Mouse (Mus musculus) cerebellum, postnatal 14 days (tissue): Measurements from ENCODE around the gene Fgd4.
"Not testable (repeated sequence)": the region's sequence is repeated elsewhere in the genome, so short reads cannot be mapped to it uniquely, and the experiment has no call there.

ENCODE experiments used
- DNase-seq, 2 experiments: peaks; one replicate each; pipeline ENCODE4 v3.0.0; 2021; ENCODE audit warnings: mixed read lengths in 2 of 2

Gene Fgd4

GRCm38 (mm10) chr16:16539396-16539795 lies 61.0 kb downstream of the Fgd4 start:
- DNase-seq, result peak in 1 of 2 experiments; percentile 63

DNA sequence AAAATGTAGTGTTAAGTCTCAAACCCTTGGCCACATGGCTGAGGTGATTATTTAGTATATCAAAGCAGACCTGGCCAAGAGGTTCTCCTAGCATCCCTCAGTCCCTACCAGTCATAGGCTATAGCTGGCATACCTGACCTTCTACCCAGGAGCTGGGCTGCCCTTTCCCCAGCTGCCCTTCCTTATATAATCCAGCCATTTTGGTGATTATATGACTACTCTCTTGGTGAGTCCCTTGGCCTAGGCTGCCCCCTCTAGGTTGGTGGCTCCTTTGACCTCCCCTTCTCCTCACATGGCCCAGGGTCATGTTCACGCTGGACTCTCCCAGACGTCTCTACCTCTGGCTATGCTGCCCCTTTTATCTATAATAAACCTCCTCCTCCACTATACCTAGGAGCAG lies 65.1 kb downstream of the Fgd4 start:
- DNase-seq, result no peak

- DNase-seq, result no peak
These were observed 72.3 kb downstream of the Fgd4 start for GRCm38 (mm10) chr16:16528014-16528413.

GRCm38 (mm10) chr16:16527267-16527666 lies 73.1 kb downstream of the Fgd4 start:
- no peak for DNase-seq

- DNase-seq, result no peak
These were observed 73.6 kb downstream of the Fgd4 start for GRCm38 (mm10) chr16:16526741-16527105.

GRCm38 (mm10) chr16:16526097-16526740 lies 74.1 kb downstream of the Fgd4 start:
- DNase-seq, result no peak

- no peak for DNase-seq
These were observed 75.0 kb downstream of the Fgd4 start for GRCm38 (mm10) chr16:16525266-16525904.

- DNase-seq, result no peak
These were observed 76.7 kb downstream of the Fgd4 start for GRCm38 (mm10) chr16:16523632-16524031.

DNA sequence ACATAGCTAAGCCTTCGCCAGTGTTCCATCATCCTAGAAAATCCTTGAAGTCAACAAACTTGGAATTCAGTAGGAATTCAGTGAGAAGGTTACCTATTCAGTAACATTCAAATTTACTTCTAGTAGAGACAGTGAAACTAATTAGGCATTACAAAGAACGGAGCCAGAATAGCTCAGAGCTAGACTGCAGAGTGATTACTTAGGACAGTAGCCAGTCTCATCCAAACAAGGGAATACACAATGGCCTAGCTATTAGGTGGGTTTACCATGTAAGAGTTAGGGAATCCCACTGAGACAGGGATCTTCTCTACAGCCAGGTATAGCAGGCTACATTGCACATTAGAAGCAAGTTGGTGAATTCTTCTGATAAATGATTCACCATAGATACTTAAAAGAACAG lies 77.5 kb downstream of the Fgd4 start:
- not testable (repeated sequence) for DNase-seq

DNA sequence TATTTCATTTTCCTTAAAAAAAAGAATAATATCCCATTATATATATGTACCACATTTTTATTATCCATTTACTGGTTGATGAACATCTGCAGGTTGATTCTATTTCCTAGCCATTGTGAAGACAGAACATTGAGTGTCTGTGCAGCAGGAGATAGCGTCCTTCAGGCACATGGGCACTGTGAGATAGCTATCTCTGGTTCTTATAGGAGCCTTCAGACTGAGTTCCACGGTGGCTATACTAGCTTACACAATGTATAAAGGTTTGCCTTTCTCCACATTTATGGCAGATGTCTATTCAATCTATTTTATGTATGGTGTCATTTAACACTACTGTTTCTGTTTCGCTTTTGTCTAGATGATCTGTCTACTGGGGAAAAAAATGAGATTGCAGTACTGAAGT lies 98.9 kb downstream of the Fgd4 start:
- DNase-seq, result no peak

GRCm38 (mm10) chr16:16500926-16501325 lies 99.4 kb downstream of the Fgd4 start:
- no peak for DNase-seq

DNA sequence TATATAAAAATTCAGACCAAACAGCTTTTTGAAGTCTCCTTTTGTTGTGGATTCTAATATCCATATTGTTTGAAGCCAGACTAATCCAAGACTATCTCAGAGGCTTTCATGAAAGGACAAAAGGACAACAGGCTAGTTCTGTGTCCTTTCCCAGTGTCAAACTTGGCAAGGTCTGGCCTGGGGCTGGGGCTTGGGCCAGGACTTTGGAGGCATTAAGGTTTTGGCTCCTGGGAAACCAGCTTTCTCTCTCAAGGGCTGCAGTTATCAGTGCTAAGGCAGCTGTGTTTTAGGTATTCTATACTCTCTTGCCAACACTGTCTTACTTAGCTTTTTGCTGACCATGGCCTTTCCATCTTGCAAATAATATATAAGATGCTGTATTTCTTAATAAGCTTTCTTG lies 101.6 kb downstream of the Fgd4 start:
- DNase-seq, result peak; percentile 58 to 77

- DNase-seq, result no peak
These were observed 114.8 kb downstream of the Fgd4 start for GRCm38 (mm10) chr16:16485523-16486043.

DNA sequence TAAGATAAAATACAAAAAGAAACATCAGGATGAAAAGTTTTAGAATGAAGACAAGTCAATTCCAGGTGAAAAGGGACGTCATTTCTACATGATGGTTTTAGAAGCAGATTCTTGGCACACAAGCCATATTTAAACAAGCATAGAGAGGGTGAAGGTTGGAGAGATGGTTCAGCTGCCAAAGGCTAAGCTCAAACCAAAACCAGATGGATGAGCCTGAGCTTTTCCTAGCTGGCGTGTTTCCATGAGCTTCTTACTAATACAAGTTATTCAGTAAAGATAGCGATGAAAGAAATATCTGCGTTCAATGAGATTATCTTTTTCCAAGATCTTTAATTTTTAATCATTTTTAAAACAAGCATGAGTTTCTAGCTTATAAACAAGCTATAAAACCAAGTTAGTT lies 115.7 kb downstream of the Fgd4 start:
- DNase-seq, result peak; percentile 35 to 62

- DNase-seq, result not testable (repeated sequence)
These were observed 126.9 kb downstream of the Fgd4 start for GRCm38 (mm10) chr16:16473451-16473850.

- no peak for DNase-seq
These were observed 150.3 kb downstream of the Fgd4 start for GRCm38 (mm10) chr16:16450021-16450420.

DNA sequence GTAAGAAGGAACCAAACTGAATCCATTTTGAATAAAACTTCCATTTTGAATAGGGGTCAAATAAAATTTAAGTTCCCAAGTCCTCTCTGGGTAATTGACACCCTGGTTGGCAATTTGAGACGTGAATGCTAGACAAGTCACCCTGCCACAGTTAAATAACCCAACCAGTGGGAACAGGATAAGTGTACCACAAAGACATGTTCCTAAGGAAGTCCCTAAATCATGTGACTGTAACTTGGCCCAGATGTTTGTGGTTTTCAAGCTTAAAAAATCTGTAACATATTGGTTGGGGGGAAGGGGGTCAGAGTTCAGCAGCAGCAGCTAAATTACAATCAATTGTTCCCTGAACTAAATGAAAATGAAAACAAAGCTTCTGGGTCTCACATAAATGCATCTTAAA lies 161.9 kb downstream of the Fgd4 start:
- no peak for DNase-seq

DNA sequence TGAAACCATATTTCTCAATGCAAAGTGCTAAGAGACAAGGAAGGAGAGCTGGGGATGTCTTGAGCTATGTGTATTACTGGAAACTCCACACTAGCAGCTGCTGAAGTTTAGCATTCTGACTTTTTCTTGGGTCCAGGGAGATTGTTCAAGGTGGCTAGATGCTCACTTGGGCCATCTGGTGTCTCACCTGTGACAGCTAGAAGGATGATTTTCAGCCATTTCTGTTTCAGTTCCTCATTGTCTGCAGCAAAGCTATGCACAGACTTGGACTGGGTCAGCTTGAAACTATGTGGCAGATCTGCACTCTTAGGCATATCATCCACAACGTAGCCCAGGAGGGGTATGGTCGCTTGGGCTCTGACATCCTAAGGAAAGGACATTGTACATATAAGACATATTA lies 177.9 kb downstream of the Fgd4 start:
- no peak for DNase-seq

GRCm38 (mm10) chr16:16367217-16367616 lies 233.1 kb downstream of the Fgd4 start:
- DNase-seq, result not testable (repeated sequence)
